Comparison of ENCODE assay signal across 17 mouse cellular contexts in the genomic region with DNA sequence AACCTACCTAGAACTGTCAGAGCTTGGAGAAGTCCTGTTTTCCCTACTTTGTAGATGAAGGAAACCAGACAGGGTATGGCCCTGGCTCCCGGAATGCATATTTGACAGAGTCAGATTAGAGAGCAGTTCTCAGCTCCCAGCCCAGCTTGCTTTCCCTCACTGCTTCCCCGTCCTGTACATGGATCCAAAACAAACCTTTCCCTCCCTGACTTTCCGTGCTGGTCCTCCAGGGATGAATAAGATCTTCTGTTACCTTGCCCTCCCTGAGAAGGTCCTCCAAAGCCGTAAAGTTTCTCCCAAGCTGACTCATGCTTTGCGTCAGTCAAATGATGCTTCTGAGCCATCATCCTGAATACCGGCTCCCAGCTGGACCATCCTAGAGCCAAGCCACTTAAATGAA.
DNase-seq lines count a peak whose midpoint lies in the region; ATAC-seq and TF ChIP-seq lines count a peak whose summit lies in the region.
"Had no signal": no experiment of that assay in that cellular context is flagged by ENCODE, and none has a peak within 500 bp of the region (broad histone marks: within the 10 kb centered on the region; RNA-seq: fewer than 3 reads in every experiment).

No protein-coding gene starts in this region.

- no peak overlapping the region for H3K9ac ChIP-seq in heart, embryonic 13.5 days
- H3K9ac ChIP-seq in limb, embryonic 14.5 days (ENCODE audit: low read depth, low read length, severe bottlenecking): no peak overlapping the region
- H3K9ac ChIP-seq: hindbrain, embryonic 13.5 days; lung, embryonic 15.5 days had no signal

- DNase-seq in 3134 (ENCODE audit: extremely low read depth, insufficient read length, low spot score): peak; percentile 20
- DNase-seq in 3T3-L1 (ENCODE audit: low read depth, low spot score): peak; percentile 57
- DNase-seq in limb, embryonic 14.5 days (ENCODE audit: low spot score): peak; percentile 60
- no peak for DNase-seq in spleen, postnatal 10 days (ENCODE audit: low spot score in 2 of 2)
- DNase-seq in embryo, embryonic 10 days (ENCODE audit: low spot score): no peak
- no peak for DNase-seq in layer of hippocampus, postnatal 10 days (ENCODE audit: low spot score in 2 of 2)
- DNase-seq: cerebellum, postnatal 14 days; gastrocnemius, postnatal 25 days; kidney, adult 11 months; kidney, postnatal 4 days; layer of hippocampus, postnatal 36 days; thymus, adult 2 months had no signal

- peaks cover 7% of the 10 kb centered on the region; the same call in 1 of the 2 replicates for H3K4me1 ChIP-seq in heart, embryonic 13.5 days
- H3K4me1 ChIP-seq in limb, embryonic 14.5 days (ENCODE audit: control insufficient read depth, insufficient read depth, low read length): no peaks in the 10 kb centered on the region; the same call in 1 of the 2 replicates
- H3K4me1 ChIP-seq: hindbrain, embryonic 13.5 days; lung, embryonic 15.5 days had no signal

- no peak overlapping the region for H3K4me3 ChIP-seq in heart, embryonic 13.5 days
- no peak overlapping the region for H3K4me3 ChIP-seq in limb, embryonic 14.5 days (replicated peaks; ENCODE audit: low read length)
- H3K4me3 ChIP-seq: hindbrain, embryonic 13.5 days; lung, embryonic 15.5 days; megakaryocyte, embryonic 14.5 days had no signal

- no peaks in the 10 kb centered on the region for H3K27me3 ChIP-seq in heart, embryonic 13.5 days (replicated peaks)
- H3K27me3 ChIP-seq in limb, embryonic 14.5 days (ENCODE audit: control insufficient read depth, insufficient read depth, low read length): no peaks in the 10 kb centered on the region
- H3K27me3 ChIP-seq: hindbrain, embryonic 13.5 days; lung, embryonic 15.5 days; megakaryocyte, embryonic 14.5 days had no signal

- no peaks in the 10 kb centered on the region for H3K36me3 ChIP-seq in heart, embryonic 13.5 days
- no peaks in the 10 kb centered on the region for H3K36me3 ChIP-seq in limb, embryonic 14.5 days (ENCODE audit: control insufficient read depth, insufficient read depth, low read length)
- H3K36me3 ChIP-seq: hindbrain, embryonic 13.5 days; lung, embryonic 15.5 days had no signal

- no peak for TF ChIP-seq POLR2A in limb, embryonic 14.5 days (IDR thresholded peaks at IDR 0.05; ENCODE audit: borderline replicate concordance, extremely low read depth, insufficient read depth, insufficient read length)

- peak; percentile 61; the same call in 1 of the 2 replicates for ATAC-seq in heart, embryonic 13.5 days (ENCODE audit: extremely low read depth, insufficient number of reproducible peaks, low FRiP score, low TSS enrichment)
- ATAC-seq in limb, embryonic 14.5 days (ENCODE audit: low FRiP score, low read depth): peak; percentile 88
- ATAC-seq: midbrain, embryonic 16.5 days had no signal

- H3K9me3 ChIP-seq in heart, embryonic 13.5 days: no peaks in the 10 kb centered on the region
- no peaks in the 10 kb centered on the region for H3K9me3 ChIP-seq in limb, embryonic 14.5 days (ENCODE audit: control insufficient read depth, low read length)
- H3K9me3 ChIP-seq: hindbrain, embryonic 13.5 days; lung, embryonic 15.5 days; megakaryocyte, embryonic 14.5 days had no signal

- peak overlapping the region; percentile 25 for H3K27ac ChIP-seq in heart, embryonic 13.5 days (replicated peaks)
- no peak overlapping the region for H3K27ac ChIP-seq in limb, embryonic 14.5 days (replicated peaks; ENCODE audit: low read depth, low read length)
- H3K27ac ChIP-seq: hindbrain, embryonic 13.5 days; lung, embryonic 15.5 days had no signal

- H3K4me2 ChIP-seq in heart, embryonic 13.5 days: no peak overlapping the region
- no peak overlapping the region for H3K4me2 ChIP-seq in limb, embryonic 14.5 days (replicated peaks; ENCODE audit: low read depth, low read length, severe bottlenecking)
- H3K4me2 ChIP-seq: hindbrain, embryonic 13.5 days; lung, embryonic 15.5 days had no signal

- WGBS in heart, embryonic 13.5 days: 37% methylated on average over 6 of the region's 6 CpGs
- WGBS in limb, embryonic 14.5 days: 57% methylated on average over 6 of the region's 6 CpGs

Comparison
In these comparisons a context has a peak if more than half of its experiments do, and no peak if none do; other contexts are left out.
1. DNase-seq: peak in 3134 (single experiment), 3T3-L1 (single experiment) and limb, embryonic 14.5 days (single experiment); none in spleen, postnatal 10 days (0 of 2), embryo, embryonic 10 days (single experiment) and layer of hippocampus, postnatal 10 days (0 of 2).